Mouse (Mus musculus): ENCODE measurements at regions not wholly inside any gene's neighbourhood (a gene's known extent, or its start where the extent isn't known, plus 50 kb on each side); places are given as distances from the start of the nearest gene placed in this dataset.

DNA sequence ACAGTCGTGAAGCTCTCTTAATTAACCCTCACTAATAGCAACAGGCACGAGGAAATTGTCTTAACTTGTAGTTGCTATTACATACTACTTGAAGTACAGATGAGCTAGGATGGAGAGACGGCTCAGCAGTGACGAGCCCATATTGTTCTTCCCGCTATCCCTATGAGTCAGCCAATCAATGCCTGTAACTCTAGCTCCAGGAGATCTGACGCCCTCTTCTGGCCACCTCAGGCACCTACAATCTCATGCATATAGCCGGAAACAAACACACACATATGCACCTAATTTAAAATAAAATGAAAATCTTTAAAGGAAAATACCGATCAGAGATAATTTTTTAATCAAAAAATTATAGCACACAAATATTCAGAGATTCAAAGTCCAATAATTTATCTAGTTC is 125.3 kb upstream of the Fn1 start:
- DNase-seq = no peak
- intact Hi-C loops (cut with DNase I) = no loop called here

- DNase-seq = no peak
- intact Hi-C loops (cut with DNase I) = no loop called here
These were observed 123.0 kb upstream of the Fn1 start for GRCm38 (mm10) chr1:71775865-71776501.

DNA sequence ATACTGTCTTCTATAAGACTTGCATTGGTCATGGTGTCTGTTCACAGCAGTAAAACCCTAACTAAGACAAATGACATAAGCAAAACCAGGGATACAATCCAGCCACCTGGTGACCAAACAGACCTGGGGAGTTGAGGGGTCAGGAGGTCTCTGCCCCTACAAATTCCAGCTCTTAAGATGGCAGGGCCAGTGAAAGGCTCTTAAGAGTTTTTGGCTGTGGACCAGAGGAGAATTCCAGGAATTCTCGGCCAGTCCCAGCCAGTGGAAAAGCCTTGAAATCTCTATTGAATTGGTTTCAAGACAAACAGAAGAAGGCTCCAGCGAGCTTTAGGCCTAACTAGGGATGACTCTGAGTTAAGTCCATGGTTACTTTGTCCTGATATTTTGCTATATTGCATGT is 119.5 kb upstream of the Fn1 start:
- intact Hi-C loops (cut with DNase I) = no loop called here
- no peak for DNase-seq

DNA sequence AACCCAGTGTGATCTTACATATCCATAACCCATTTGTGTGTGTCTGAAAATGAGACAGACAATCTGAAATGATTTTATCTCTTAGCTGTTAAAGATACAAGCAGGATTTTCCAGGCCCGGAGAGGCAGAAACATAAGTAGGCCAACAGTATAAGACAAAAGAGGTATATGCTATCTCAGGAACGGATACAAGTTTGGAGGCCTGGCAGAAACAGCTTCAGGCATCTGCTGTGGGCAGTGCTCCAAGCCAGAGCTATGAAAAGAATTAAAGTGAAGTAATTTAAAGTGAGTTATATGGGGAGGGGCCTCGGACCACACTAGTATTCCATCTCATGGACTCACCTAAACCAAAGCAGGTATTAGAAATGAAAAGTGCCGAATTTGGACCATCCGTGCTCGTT is 118.8 kb upstream of the Fn1 start:
- intact Hi-C loops (cut with DNase I) = no loop called here
- no peak for DNase-seq

DNA sequence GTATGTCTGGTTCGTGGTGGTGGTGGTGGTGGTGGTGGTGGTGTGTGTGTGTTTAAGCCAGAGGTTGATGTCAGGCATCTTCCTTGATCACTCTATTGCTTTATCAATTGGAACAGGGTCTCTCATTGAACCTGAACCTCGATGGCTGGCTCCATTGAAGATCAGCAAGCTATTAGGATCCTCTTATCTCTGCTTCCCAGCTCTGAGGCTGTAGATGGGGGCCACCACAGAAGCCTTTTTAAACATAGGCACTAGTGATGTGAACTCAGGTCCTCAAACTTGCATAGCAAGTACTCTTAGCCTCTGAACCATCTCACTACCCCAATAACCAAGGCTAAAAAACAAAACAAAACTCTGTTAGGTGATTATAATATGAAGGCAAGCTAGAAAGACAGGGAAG is 116.6 kb upstream of the Fn1 start:
- intact Hi-C loops (cut with DNase I) = no loop called here
- no peak for DNase-seq

DNA sequence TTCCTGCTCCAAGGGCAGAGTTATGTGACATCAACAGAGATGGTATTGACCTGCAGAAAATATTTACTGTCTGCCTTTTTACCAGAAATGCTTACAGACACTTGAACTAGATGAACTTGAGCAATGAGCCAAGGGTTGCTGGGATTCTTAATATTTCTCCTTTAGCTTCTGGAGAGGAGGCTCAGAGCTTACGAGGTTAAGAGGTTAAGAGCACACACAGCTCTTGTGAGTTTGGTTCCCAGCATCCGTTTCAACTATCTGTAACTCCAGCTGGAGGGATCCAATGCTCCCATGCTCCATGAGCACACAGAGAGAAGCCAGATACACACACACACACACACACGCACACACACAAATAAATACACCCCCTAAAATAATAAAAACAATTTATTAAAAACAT is 114.7 kb upstream of the Fn1 start:
- intact Hi-C loops (cut with DNase I) = no loop called here
- DNase-seq = no peak

DNA sequence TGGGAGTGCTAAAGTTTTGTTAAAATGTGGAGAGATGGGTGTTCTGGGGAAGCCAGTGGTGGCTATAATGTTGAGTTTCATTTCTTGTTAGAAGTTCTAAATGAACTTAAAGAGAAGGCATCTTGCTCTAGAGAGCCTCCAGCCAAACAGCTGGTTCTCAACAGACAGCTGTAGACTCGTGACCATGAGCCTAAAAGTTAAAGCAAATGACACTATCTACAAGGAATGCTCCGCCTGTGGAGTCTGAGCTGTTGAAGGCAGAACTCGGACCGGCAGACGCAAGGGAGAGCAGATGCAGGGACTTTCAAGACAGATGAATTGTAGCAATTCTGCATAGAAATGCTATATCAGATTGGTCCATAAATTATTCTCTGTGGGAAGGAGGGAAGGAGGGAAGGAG is 114.1 kb upstream of the Fn1 start:
- intact Hi-C loops (cut with DNase I) = no loop called here
- no peak for DNase-seq

DNA sequence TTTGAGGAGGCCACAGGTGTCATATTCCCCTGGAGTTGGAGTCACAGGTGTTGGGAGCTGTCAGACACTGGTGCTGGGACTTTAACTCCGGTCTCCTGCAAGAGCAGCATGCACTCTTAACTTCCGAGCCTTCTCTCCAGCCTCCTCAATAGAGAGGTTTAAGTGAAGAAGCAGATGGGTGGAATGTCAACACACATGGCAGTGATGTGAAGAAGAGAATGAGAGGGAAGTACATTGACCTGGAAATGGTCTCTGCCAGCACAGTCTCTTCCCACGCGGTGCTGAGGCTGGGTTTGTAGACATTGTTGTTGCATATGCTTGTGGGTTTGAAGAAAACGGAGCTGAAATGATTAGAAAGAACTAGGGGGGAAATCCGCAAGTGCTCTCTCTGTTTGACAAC is 112.0 kb upstream of the Fn1 start:
- no peak for DNase-seq
- intact Hi-C loops (cut with DNase I) = no loop called here

GRCm38 (mm10) chr1:71763530-71763929 is 110.5 kb upstream of the Fn1 start:
- no peak for DNase-seq
- intact Hi-C loops (cut with DNase I) = no loop called here

GRCm38 (mm10) chr1:71760342-71760741 is 107.3 kb upstream of the Fn1 start:
- intact Hi-C loops (cut with DNase I) = no loop called here
- no peak for DNase-seq

- intact Hi-C loops (cut with DNase I) = no loop called here
- DNase-seq = no peak
These were observed 104.2 kb upstream of the Fn1 start for GRCm38 (mm10) chr1:71757236-71757635.

DNA sequence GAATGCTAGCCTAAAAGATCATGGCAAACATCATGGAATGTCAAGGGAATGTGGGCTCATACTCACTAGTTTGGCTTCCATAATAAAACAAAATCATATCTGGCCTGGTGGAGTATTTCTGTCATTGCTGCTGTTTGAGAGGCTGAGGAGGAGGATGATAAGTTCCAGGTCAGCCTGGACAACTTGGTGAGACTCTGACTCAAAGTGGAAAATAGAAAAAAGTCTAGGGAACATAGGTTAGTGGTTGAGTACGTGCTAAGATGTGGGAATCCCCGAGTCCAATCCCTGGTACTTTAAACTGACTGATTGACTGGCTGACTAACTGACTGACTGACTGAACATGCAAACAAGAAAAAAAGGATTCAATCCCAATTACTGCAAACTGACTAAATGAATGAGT is 103.2 kb upstream of the Fn1 start:
- intact Hi-C loops (cut with DNase I) = no loop called here
- no peak for DNase-seq

DNA sequence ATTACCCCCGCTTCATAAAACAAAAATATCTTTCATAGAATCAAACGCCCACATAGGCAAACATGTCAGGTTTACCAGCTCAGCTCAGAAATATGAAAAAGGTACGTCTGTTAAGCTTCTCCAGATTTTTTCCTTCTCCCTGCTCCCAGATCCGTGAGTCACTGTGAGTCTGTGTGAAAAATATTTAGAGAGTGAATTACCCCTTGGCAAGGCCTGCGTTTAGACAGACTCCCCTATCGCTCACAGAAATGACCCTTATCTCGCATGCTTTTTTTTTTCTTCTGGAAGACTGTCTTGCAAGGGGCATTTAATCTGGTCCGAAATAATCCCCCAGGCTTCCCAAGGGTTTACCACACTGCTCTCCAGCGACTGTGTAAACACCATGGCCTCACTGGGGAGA is 102.4 kb upstream of the Fn1 start:
- no peak for DNase-seq
- intact Hi-C loops (cut with DNase I) = no loop called here

DNA sequence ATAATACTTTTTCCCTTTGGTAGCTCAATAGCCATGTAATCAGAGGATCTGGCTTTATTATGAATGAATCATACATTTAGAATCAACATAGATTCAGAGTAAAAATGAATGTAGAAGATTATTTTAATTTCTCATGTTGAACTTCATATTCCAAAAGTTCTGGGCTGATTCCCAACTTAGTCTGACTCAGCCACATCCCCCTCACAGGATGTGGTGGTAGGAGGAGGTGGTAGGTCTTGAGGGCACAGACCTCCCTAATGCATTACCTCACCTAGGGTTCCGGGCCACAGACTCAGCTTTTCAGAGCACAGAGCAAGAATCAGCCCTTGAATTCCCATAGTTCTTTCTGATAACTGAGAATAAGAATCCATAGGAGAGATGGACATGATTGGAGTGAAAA is 99.4 kb upstream of the Fn1 start:
- no peak for DNase-seq

DNA sequence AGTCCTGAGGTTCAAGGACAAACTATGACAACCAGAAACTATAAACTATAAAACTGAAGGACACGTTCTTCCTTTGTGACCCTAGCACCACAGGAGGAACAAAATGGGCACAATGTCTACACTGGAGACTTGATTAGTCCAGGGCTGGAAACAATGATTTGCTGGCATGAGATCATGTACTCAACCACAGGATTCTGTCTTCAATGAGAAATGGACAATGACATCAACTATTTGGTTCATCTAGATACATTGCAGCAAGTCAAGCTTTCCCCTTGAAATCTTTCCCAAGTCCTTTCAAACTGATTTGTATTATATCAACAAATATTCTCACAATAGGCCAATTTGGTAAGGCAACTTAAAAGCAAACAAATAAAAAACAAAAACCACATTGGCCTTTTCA is 98.6 kb upstream of the Fn1 start:
- intact Hi-C loops (cut with DNase I) = no loop called here
- DNase-seq = no peak

More for the DNA sequence above, 99.4 kb upstream of the Fn1 start:
- intact Hi-C loops (cut with DNase I) = no loop called here

- intact Hi-C loops (cut with DNase I) = no loop called here
- DNase-seq = no peak
These were observed 82.6 kb upstream of the Fn1 start for GRCm38 (mm10) chr1:71735606-71736005.

DNA sequence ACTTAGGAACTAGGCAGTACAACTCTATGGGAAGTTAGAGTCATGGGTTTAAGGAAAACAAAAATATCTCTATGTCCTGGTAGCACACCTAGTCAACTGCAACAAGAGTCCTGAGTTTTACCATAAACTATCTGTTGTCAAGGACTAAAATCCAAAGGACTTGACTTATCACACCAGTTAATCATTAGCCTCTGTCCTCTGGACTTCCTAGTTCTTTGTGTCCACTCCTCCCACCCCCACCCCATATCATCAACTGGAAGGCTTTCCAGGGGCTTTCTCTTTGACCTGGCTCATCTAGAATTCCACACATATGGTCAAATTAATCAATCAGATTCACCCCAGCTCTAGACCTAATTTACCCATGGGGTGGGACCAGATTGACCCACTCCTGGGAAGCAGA is 78.6 kb upstream of the Fn1 start:
- no peak for DNase-seq
- intact Hi-C loops (cut with DNase I) = no loop called here

GRCm38 (mm10) chr1:71731011-71731410 is 78.0 kb upstream of the Fn1 start:
- intact Hi-C loops (cut with DNase I) = no loop called here
- DNase-seq = no peak

DNA sequence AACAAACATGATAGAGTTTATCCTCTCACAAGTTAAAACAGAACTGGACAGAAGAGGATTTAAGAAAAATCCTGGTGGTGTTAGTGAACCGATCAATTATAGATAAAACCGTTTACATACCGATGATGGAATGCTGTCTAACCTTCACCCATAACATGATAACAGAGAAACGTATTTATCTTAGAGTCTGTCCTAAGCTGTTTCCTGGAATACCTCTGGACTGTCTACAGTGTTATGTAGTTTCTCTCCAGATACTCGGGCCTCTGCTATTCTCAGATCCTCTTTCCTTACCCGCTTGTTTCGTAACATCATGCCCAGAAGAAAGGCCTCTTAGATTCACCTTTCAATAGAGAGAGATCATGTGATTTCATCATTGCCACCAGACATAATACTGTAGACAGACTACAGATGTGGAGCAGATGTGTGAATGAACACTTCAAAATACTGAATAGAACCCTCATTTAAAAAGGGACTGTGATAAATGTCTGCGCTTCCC is 75.9 kb upstream of the Fn1 start:
- no peak for DNase-seq
- intact Hi-C loops (cut with DNase I) = no loop called here

GRCm38 (mm10) chr1:71723816-71724215 is 70.8 kb upstream of the Fn1 start:
- intact Hi-C loops (cut with DNase I) = no loop called here
- DNase-seq = no peak

- intact Hi-C loops (cut with DNase I) = no loop called here
- DNase-seq = no peak
These were observed 70.0 kb upstream of the Fn1 start for GRCm38 (mm10) chr1:71723039-71723397.

GRCm38 (mm10) chr1:71722211-71723038 is 69.4 kb upstream of the Fn1 start:
- no peak for DNase-seq
- intact Hi-C loops (cut with DNase I) = no loop called here
